Comparison of ENCODE assay signal across 16 mouse cellular contexts in the genomic region with DNA sequence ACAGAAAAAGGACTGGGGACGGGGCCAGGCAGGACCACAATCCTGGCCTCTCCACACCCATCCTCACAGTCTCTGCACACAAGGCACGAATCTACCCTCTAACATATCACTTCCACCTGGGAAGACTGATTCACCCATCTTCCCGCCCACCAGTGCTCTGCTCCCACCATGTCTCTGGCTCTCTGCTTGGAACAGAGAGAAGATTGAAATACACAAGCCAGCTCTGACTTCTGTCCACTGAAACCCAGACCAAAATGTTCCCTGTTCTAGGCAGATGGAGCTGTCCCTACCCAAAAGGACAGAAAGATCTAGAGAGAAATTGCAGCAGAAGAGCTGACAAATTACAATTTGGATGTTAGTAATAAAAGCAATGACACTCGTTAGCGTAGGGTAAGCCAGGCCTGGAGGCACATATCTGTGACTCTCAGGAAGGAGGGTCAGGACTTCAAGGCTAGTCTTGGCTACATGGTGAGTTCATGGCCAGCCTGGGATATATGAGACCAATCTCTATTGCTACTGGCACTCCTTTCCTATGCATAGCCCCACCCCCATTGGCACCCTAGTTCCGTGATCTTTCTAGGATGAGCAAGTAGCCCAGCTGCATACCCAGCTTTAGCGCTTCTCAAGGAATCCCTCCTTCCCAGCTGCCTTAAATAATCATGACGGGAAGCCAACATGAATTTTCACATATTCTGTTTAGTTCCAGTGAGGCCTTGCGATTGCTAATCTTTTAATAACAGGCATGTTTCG.
DNase-seq lines count a peak whose midpoint lies in the region; ATAC-seq lines count a peak whose summit lies in the region.
"Had no signal": no experiment of that assay in that cellular context is flagged by ENCODE, and none has a peak within 500 bp of the region (broad histone marks: within the 10 kb centered on the region; RNA-seq: fewer than 3 reads in every experiment).

No protein-coding gene starts in this region.

- peaks cover 8% of the 10 kb centered on the region; the same call in 1 of the 2 replicates for H3K4me1 ChIP-seq in forebrain, embryonic 14.5 days (ENCODE audit: control insufficient read depth, insufficient read depth, low read length)
- H3K4me1 ChIP-seq in forebrain, embryonic 11.5 days (replicated peaks; ENCODE audit: control insufficient read depth, insufficient read depth, low read length): no peaks in the 10 kb centered on the region
- H3K4me1 ChIP-seq: liver, embryonic 13.5 days had no signal

- no peak overlapping the region for H3K4me2 ChIP-seq in forebrain, embryonic 14.5 days (ENCODE audit: low read length)
- no peak overlapping the region for H3K4me2 ChIP-seq in forebrain, embryonic 11.5 days (ENCODE audit: low read depth, low read length, severe bottlenecking)
- H3K4me2 ChIP-seq: embryonic facial prominence, embryonic 12.5 days; heart, embryonic 13.5 days; liver, embryonic 13.5 days; neural tube, embryonic 12.5 days had no signal

- H3K4me3 ChIP-seq in forebrain, embryonic 14.5 days (ENCODE audit: low read depth, low read length): no peak overlapping the region
- no peak overlapping the region for H3K4me3 ChIP-seq in forebrain, embryonic 11.5 days (ENCODE audit: low read depth, low read length)
- H3K4me3 ChIP-seq: embryonic facial prominence, embryonic 12.5 days; heart, embryonic 13.5 days; liver, embryonic 13.5 days; neural tube, embryonic 12.5 days had no signal

- no peak overlapping the region for H3K9ac ChIP-seq in forebrain, embryonic 14.5 days (ENCODE audit: low read length)
- no peak overlapping the region for H3K9ac ChIP-seq in forebrain, embryonic 11.5 days (ENCODE audit: low read length)
- H3K9ac ChIP-seq: embryonic facial prominence, embryonic 12.5 days; heart, embryonic 13.5 days; liver, embryonic 13.5 days; neural tube, embryonic 12.5 days had no signal

- DNase-seq in forebrain, embryonic 14.5 days (ENCODE audit: low spot score): peak; percentile 52
- no peak for DNase-seq in forebrain, embryonic 11.5 days (ENCODE audit: low spot score)
- peak; percentile 37 to 44 for DNase-seq in layer of hippocampus, postnatal 14 days (ENCODE audit: low spot score in 2 of 2)
- DNase-seq in right cerebral cortex, adult 2 months (ENCODE audit: low spot score in 2 of 2): peak; percentile 49 to 51
- DNase-seq in spleen, adult 18-20 months: no peak
- DNase-seq in c-Kit-positive CD71-positive TER-119-positive erythroid progenitor cells, embryonic 14.5 days (ENCODE audit: low spot score): no peak
- DNase-seq in urinary bladder, adult 18-20 months (ENCODE audit: low spot score in 2 of 2): no peak
- DNase-seq: adrenal gland, postnatal 25 days; cerebellum, postnatal 36 days; heart, postnatal 4 days; liver, embryonic 13.5 days had no signal

- H3K36me3 ChIP-seq in forebrain, embryonic 14.5 days (ENCODE audit: control insufficient read depth, insufficient read depth, low read length): no peaks in the 10 kb centered on the region
- no peaks in the 10 kb centered on the region for H3K36me3 ChIP-seq in forebrain, embryonic 11.5 days (ENCODE audit: control insufficient read depth, insufficient read depth, low read length)
- H3K36me3 ChIP-seq: embryonic facial prominence, embryonic 12.5 days; heart, embryonic 13.5 days; liver, embryonic 13.5 days; neural tube, embryonic 12.5 days had no signal

- H3K9me3 ChIP-seq in forebrain, embryonic 14.5 days (replicated peaks; ENCODE audit: control insufficient read depth, low read length): no peaks in the 10 kb centered on the region
- H3K9me3 ChIP-seq in forebrain, embryonic 11.5 days (ENCODE audit: control insufficient read depth, low read length): no peaks in the 10 kb centered on the region
- H3K9me3 ChIP-seq: embryonic facial prominence, embryonic 12.5 days; heart, embryonic 13.5 days; liver, embryonic 13.5 days; neural tube, embryonic 12.5 days had no signal

- ATAC-seq in forebrain, embryonic 14.5 days: no peak
- no peak for ATAC-seq in forebrain, embryonic 11.5 days (replicated peaks; ENCODE audit: low FRiP score)
- ATAC-seq in frontal cortex, adult (ENCODE audit: low TSS enrichment): peak; percentile 79
- ATAC-seq: inflammation-experienced regulatory T-cells, adult 6 months had no signal

- H3K27ac ChIP-seq in forebrain, embryonic 14.5 days (ENCODE audit: low read depth, low read length): no peak overlapping the region
- no peak overlapping the region for H3K27ac ChIP-seq in forebrain, embryonic 11.5 days (ENCODE audit: low read depth, low read length)
- H3K27ac ChIP-seq: embryonic facial prominence, embryonic 12.5 days; heart, embryonic 13.5 days; liver, embryonic 13.5 days; neural tube, embryonic 12.5 days had no signal

- 79% methylated on average over 10 of the region's 10 CpGs for WGBS in forebrain, embryonic 14.5 days
- 84% methylated on average over 10 of the region's 10 CpGs for WGBS in forebrain, embryonic 11.5 days

- no peaks in the 10 kb centered on the region for H3K27me3 ChIP-seq in forebrain, embryonic 14.5 days (replicated peaks; ENCODE audit: control insufficient read depth, insufficient read depth, low read length)
- no peaks in the 10 kb centered on the region for H3K27me3 ChIP-seq in forebrain, embryonic 11.5 days (ENCODE audit: control insufficient read depth, insufficient read depth, low read length)
- H3K27me3 ChIP-seq: embryonic facial prominence, embryonic 12.5 days; liver, embryonic 13.5 days had no signal

Comparison
In these comparisons a context has a peak if more than half of its experiments do, and no peak if none do; other contexts are left out.
1. DNase-seq: peak in forebrain, embryonic 14.5 days (single experiment), layer of hippocampus, postnatal 14 days (2 of 2) and right cerebral cortex, adult 2 months (2 of 2); none in forebrain, embryonic 11.5 days (single experiment), spleen, adult 18-20 months (0 of 2), c-Kit-positive CD71-positive TER-119-positive erythroid progenitor cells, embryonic 14.5 days (single experiment) and urinary bladder, adult 18-20 months (0 of 2).